Mouse (Mus musculus) common myeloid progenitor, adult 5-6 weeks (primary cell): ENCODE results near the gene Usp16. TPM values are rescaled to one million over a fixed set of nuclear protein-coding genes. Genes with fewer than 3 reads are reported as not detected.

ENCODE experiments used
- ATAC-seq: replicated peaks from 2 replicates; pipeline ENCODE4 v1.8.0; 2016; ENCODE audit warnings: low read depth, mild to moderate bottlenecking, moderate TSS enrichment, inconsistent platforms; ENCODE audit not compliant: poor library complexity, severe bottlenecking
- total RNA-seq: library from RNA; stranded (forward); fragments of 200-1000, 187-1606 nt; gene quantifications from 2 replicates; pipeline ENCODE4 v1.2.3, GENCODE M21; 2017

The Usp16 gene
- total RNA-seq: 135 and 172 TPM in 2 replicates

DNA sequence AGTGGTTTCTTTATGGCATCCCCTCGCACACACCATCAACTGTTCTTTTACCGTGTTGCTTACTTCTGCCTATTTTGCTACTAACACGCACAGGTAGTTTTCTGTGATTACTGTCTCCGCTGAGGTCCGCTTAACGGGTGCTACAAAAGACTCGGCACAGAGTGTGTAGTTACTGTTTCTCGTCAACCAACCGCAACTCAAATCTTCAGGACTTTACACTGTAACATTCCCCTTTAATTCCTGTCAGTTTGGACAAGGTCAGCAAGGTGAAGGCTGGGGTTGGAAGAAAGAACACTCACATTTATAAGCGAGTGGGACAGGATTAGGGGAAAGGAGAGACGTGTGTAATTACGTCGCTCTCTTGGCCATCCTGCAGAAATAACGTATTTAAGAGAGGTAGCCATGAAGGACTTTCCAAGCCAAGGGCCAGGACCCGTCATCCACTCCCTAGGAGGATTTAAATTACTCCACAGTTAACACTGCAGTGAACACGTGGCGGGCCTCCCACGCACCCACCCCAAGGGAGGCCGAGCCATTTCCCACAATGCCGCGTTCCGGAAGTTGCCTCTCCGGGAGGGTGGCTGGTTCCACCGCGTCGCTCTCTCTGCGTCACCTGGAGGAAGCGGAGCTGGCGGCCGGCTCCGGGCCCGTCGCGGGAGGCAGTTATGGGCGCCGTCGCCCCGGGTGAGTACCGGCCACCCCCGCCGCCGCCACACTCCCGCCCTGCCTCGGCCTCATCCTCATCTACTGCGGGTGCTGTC lies at the start of gene Usp16:
Gene Usp16, plus strand, starts transcription at position 285 of the 761 bp plus-strand sequence.
- ATAC-seq: peak; percentile 98

- peak; percentile 97 for ATAC-seq
Observed at GRCm38 (mm10) chr16:87405001-87405400, 49.5 kb upstream of the Usp16 start.

- peak; percentile 54 for ATAC-seq
Observed at GRCm38 (mm10) chr16:87420662-87421061, 33.8 kb upstream of the Usp16 start.

DNA sequence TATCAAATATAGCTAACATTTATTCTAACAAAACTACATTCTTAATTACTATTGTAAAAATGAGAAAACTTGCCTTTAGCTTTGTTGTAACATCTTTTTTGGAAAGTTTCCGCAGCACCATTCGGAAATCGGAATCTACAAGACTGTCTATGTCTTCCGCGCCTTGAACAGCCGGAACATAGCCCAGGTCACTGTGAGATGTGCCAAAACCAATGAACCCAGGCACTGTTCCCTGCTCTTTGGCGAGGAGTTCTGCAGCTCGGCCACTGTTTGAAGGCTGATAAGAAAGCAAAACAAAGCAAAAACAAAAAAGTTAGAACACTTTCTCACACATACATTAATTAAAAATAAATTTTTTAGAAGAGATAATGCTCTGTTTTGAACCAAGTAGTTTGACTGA lies 27.0 kb upstream of the Usp16 start:
- ATAC-seq: no peak

DNA sequence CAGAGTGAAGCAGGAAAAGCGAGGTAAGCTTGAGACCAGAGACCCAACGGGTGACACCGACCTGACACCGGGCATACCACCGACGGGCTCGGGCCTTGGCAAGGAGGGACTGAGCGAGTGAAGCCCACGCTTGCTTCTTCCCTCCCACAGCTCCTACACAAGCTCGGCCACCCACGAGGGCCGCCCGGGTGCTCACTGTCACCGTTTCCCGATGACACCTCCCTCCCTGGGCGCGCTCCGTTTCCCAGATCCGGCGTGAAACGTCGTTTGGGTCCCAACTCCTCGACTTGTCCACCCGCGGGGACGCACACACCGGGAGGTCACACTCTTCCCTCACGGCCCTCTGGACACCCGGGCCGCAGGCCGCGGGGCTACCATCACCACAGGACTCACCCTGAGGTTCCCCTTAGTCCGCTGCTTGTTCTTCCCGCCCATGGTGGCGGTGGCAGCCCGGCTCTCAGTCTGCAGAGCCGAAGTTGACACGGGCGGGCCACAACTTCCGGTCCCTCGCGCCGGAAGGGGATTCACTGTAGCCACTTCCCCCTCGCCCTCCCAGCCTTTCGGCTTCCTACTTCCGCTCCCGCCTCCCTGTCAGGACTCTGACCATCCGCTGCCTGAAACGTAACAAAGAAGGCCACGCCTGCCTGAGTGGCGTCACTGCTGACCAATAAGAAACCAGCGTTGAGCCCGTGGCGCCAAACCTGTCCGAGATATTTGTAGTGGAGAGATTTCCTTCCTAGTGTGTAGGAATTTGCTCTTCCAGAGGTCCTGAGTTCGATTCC lies 22.3 kb upstream of the Usp16 start, which contains the start of gene Ltn1:
Gene Ltn1, minus strand, starts transcription at position 580 of the 782 bp plus-strand sequence.
- peak; percentile 99 for ATAC-seq

GRCm38 (mm10) chr16:87434266-87434665 lies 20.2 kb upstream of the Usp16 start:
- ATAC-seq: no peak

DNA sequence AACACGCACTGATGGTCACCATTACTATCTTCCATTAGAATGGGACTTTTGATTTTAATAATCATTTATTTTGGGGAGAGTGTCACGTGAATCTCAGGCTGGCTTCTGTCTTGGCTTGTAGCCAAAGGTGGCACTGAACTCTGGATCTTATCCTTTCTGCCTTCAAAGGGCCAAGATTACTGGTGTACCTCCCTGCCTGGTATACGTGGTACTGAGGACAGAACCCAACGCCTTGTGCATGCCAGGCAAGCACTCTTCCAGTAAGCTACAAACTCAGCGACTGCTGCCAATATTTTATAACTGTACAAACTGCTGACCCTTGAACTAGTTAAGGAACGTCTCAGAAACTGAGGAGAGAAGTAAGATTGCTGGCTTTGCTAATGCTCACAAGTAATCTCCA lies 19.6 kb upstream of the Usp16 start:
- ATAC-seq: no peak

- no peak for ATAC-seq
Observed at GRCm38 (mm10) chr16:87435411-87436205, 18.9 kb upstream of the Usp16 start.

DNA sequence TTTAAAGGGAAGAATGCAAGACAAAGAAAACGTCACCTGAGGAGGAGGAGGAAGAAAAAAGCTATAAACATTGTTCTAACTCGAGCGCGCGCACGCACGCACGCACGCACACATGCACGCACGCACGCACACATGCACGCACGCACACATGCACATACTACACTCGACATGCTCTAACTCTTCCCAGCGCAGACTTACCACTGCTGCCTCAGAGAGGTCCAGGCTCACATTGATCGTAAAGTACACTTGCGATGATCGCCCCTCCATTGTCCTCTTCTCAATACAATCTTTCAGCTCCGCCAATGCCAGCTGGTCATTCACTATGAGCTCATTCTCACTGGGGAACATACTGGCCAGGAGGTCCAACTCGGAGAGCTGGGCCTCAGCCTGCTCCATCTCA lies 17.4 kb upstream of the Usp16 start:
- no peak for ATAC-seq

DNA sequence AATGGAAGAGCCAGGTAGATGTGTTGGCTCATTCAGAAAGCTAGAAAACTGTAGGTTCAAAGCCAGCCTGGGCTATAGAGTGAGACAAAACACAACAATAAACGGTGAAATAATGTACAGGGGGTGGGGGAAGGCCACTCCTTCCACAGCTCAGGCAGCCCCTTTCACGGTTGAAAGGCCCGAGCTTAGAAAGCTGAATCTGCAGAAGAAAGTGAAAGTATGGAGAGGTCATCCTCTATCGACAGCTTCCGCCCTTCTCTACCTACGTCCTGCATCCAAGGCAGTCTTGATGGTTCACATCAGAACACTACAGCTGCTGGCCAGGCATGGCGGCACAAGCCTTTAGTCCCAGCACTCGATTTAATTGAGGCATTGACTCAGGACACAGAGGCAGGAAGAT lies 15.8 kb upstream of the Usp16 start:
- no peak for ATAC-seq

GRCm38 (mm10) chr16:87440184-87440686 lies 14.3 kb upstream of the Usp16 start, which contains the start of gene Rwdd2b:
TSS of gene Rwdd2b (minus strand) at chr16:87440573.
- ATAC-seq: peak; percentile 94

GRCm38 (mm10) chr16:87441089-87441488 lies 13.4 kb upstream of the Usp16 start:
- peak; percentile 64 for ATAC-seq

GRCm38 (mm10) chr16:87442291-87442690 lies 12.2 kb upstream of the Usp16 start:
- no peak for ATAC-seq

- ATAC-seq: no peak
Observed at GRCm38 (mm10) chr16:87443245-87443644, 11.3 kb upstream of the Usp16 start.

GRCm38 (mm10) chr16:87444071-87444470 lies 10.4 kb upstream of the Usp16 start:
- ATAC-seq: no peak

GRCm38 (mm10) chr16:87445110-87445509 lies 9.4 kb upstream of the Usp16 start:
- ATAC-seq: no peak

DNA sequence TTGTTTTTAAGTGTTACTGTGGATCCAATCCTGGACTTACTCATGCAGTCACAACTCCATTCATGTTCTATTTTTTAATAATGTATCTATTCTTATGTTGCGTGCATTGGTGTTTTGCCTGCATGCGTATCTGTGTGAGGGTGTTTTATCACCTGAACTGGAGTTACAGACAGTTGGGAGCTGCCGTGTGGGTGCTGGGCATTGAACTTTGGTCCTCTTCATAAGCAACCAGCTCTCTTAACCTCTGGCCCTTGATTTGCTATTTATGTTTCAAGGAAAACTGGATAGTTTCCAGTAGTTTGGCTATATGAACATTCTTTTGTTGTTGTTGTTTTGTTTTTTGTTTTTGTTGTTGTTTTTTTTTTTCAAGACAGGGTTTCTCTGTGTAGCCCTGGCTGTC lies 9.0 kb upstream of the Usp16 start:
- ATAC-seq: no peak

GRCm38 (mm10) chr16:87453226-87453625 lies 1.3 kb upstream of the Usp16 start:
- ATAC-seq: no peak

- peak; percentile 33 for ATAC-seq
Observed at GRCm38 (mm10) chr16:87455180-87455611, 693 bp downstream of the Usp16 start.

DNA sequence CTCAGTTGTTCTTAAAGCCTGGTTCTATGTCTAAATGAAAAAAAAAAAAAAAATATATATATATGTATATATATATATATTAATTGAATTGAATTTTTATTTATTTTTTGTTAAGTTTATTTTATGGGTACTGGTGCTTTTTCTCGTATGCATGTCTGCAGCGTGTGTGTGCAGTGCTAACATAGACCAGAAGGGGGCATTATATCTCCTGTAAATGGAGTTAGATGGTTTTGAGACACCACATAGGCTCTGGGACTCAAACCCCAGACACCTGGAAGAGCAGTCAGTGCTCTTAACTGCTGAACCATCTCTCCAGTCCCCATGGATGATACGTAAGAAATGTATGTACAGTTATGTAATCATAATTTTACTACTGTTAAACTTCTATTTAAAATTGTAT lies 4.2 kb downstream of the Usp16 start:
- ATAC-seq: no peak
